Mouse (Mus musculus) cerebellum, adult 18-20 months (tissue): ENCODE measurements at regions not wholly inside any gene's neighbourhood (a gene's known extent, or its start where the extent isn't known, plus 50 kb on each side); places are given as distances from the start of the nearest gene placed in this dataset.

ENCODE experiments used
- DNase-seq, 2 experiments: peaks; one replicate each; pipeline ENCODE4 v3.0.0; 2021

GRCm38 (mm10) chr4:82234443-82234842, 471.1 kb downstream of the Nfib start:
- DNase-seq = no peak

- DNase-seq = no peak
Observed at GRCm38 (mm10) chr4:82226197-82227119, 479.1 kb downstream of the Nfib start.

- no peak for DNase-seq
Observed at GRCm38 (mm10) chr4:82220724-82221123, 484.8 kb downstream of the Nfib start.

- no peak for DNase-seq
Observed at GRCm38 (mm10) chr4:82220120-82220714, 485.3 kb downstream of the Nfib start.

GRCm38 (mm10) chr4:82218616-82219015, 486.9 kb downstream of the Nfib start:
- no peak for DNase-seq

GRCm38 (mm10) chr4:82207031-82207430, 498.5 kb downstream of the Nfib start:
- DNase-seq = no peak

GRCm38 (mm10) chr4:82200306-82200705, 505.2 kb downstream of the Nfib start:
- DNase-seq = no peak

GRCm38 (mm10) chr4:82199118-82199517, 506.4 kb downstream of the Nfib start:
- DNase-seq = no peak

GRCm38 (mm10) chr4:82197611-82198010, 507.9 kb downstream of the Nfib start:
- DNase-seq = no peak

- no peak for DNase-seq
Observed at GRCm38 (mm10) chr4:82196024-82196647, 509.4 kb downstream of the Nfib start.

- DNase-seq = no peak
Observed at GRCm38 (mm10) chr4:82193905-82194304, 511.6 kb downstream of the Nfib start.

GRCm38 (mm10) chr4:82186892-82187291, 518.7 kb downstream of the Nfib start:
- DNase-seq = no peak

- DNase-seq = no peak
Observed at GRCm38 (mm10) chr4:82183974-82184373, 521.6 kb downstream of the Nfib start.

- DNase-seq = no peak
Observed at GRCm38 (mm10) chr4:82178112-82178511, 527.4 kb downstream of the Nfib start.

GRCm38 (mm10) chr4:82176723-82177122, 528.8 kb downstream of the Nfib start:
- no peak for DNase-seq

- DNase-seq = no peak
Observed at GRCm38 (mm10) chr4:82173461-82174085, 532.0 kb downstream of the Nfib start.

- DNase-seq = no peak
Observed at GRCm38 (mm10) chr4:82170930-82171329, 534.6 kb downstream of the Nfib start.

- no peak for DNase-seq
Observed at GRCm38 (mm10) chr4:82168032-82168431, 537.5 kb downstream of the Nfib start.

GRCm38 (mm10) chr4:82167396-82167795, 538.2 kb downstream of the Nfib start:
- DNase-seq = no peak

- DNase-seq = no peak
Observed at GRCm38 (mm10) chr4:82166826-82167225, 538.7 kb downstream of the Nfib start.

GRCm38 (mm10) chr4:82166087-82166486, 539.5 kb downstream of the Nfib start:
- DNase-seq = no peak

GRCm38 (mm10) chr4:82164058-82164457, 541.5 kb downstream of the Nfib start:
- DNase-seq = no peak

- no peak for DNase-seq
Observed at GRCm38 (mm10) chr4:82161818-82162217, 543.7 kb downstream of the Nfib start.
